Mouse (Mus musculus): ENCODE data around the gene Hist1h2bc.

DNA sequence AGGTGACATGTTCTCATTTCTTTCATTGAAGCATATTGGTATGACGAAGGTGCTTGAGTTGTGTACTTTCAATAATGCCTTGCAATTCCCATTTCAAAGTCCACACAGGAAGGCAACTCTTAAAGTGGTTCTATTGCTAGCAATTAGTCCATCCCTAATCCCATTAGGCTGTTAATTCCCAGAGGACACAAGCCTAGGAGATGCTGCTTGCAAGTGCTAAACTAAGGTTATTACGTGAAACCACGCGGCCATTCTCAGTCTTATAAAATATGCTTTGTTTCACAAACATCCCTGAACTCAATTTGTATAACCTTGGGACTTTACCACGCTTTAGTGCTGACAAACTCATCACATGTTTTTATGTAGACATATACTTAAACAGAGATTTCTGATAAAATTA lies 53.1 kb downstream of the Hist1h2bc start:
- TF ChIP-seq CTCF (IDR thresholded peaks at IDR 0.05; ENCODE audit: borderline replicate concordance, extremely low read depth, insufficient read depth, insufficient read length) (no peak), POLR2A (IDR thresholded peaks at IDR 0.05; ENCODE audit: borderline replicate concordance, extremely low read depth, insufficient read depth, insufficient read length, poor library complexity, severe bottlenecking) (no peak)

Data from brain, embryonic 14.5 days (tissue).